9 mouse cellular contexts compared by ENCODE assay signal in the genomic region with DNA sequence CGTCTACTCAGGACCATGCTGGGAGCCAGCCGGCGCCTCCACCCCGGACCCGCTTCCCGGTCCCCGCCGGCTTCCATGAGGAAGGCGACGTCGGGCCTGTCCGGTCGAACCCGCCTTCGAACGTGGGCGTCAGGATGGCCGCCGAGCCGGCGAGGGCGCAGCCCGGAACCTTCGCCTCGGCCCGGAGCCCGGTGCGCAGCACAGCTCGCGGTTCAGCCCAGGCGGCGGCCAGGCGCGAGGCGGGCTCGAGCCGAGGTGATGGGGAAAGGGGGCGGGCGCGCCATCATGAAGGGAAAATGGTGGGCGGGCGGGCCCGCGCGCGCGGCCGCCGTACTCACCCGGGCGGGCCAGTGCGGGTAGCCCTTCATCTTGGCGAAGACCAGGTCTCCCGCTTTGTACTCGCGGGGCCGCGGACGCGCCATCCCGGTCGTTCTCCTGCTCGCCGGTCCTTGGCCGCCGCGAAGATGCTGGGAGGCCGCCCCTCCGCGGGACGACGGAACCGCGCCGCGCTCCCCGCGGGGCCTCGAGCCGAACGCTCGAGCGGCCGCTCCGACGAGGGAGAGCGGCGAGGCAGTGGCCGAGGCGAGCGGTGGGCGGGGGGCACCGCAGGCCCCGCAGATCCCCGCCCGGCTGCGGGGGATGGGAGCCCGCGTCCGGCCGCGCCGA. TPM values are rescaled to one million over a fixed set of nuclear protein-coding genes. Genes with fewer than 3 reads are reported as not detected.
DNase-seq lines count a peak whose midpoint lies in the region; ATAC-seq and TF ChIP-seq lines count a peak whose summit lies in the region.
"Had no signal": no experiment of that assay in that cellular context is flagged by ENCODE, and none has a peak within 500 bp of the region (broad histone marks: within the 10 kb centered on the region; RNA-seq: fewer than 3 reads in every experiment).

No protein-coding gene starts in this region.

- in situ Hi-C loops in Patski (cut with MboI; ENCODE audit: low pct_unique_long_range_greater_than_20kb): loop anchor here (5.0 to 25.0 kb wide), 2 partner anchors 61 to 146 kb away; a partner anchor contains a TSS

- peaks cover 27% of the 10 kb centered on the region for H3K4me1 ChIP-seq in hindbrain, embryonic 10.5 days (replicated peaks)
- peaks cover 13% of the 10 kb centered on the region for H3K4me1 ChIP-seq in lung, embryonic 15.5 days

- no peaks in the 10 kb centered on the region for H3K27me3 ChIP-seq in Patski
- H3K27me3 ChIP-seq in hindbrain, embryonic 10.5 days (ENCODE audit: insufficient read depth, poor library complexity, severe bottlenecking): peaks cover 22% of the 10 kb centered on the region
- H3K27me3 ChIP-seq in lung, embryonic 15.5 days: peaks cover 49% of the 10 kb centered on the region

- H3K9me3 ChIP-seq in hindbrain, embryonic 10.5 days: no peaks in the 10 kb centered on the region
- H3K9me3 ChIP-seq in lung, embryonic 15.5 days: no peaks in the 10 kb centered on the region

- peak; percentile 64 for ATAC-seq in Patski
- ATAC-seq in frontal cortex, adult (ENCODE audit: low TSS enrichment): peak; percentile 71
- ATAC-seq in lung, embryonic 15.5 days (ENCODE audit: borderline replicate concordance, extremely low read depth, low FRiP score, low TSS enrichment): peak; percentile 83

- TF ChIP-seq CTCF in Patski (IDR thresholded peaks at IDR 0.05): no peak

- DNase-seq in Patski (ENCODE audit: low read depth, low spot score): no peak
- DNase-seq in cerebellum, adult 8-10 months: peak; percentile 56
- DNase-seq in hindbrain, embryonic 10.5 days (ENCODE audit: low spot score): peak; percentile 74
- DNase-seq in layer of hippocampus, postnatal 10 days (ENCODE audit: low spot score in 2 of 2): peak; percentile 68 to 76
- peak; percentile 72 for DNase-seq in ovary, postnatal 36 days (ENCODE audit: low spot score)
- DNase-seq in urinary bladder, postnatal 14 days (ENCODE audit: low spot score): peak; percentile 62

- POLR2A ChIA-PET in Patski (lab: Charles Lee): no interaction called here

- H3K9ac ChIP-seq in lung, embryonic 15.5 days: peak overlapping the region; percentile 58

- CTCF ChIA-PET in Patski (lab: Charles Lee): interaction anchor here (1.1 to 1.4 kb wide), 4 partner anchors 10 to 69 kb away, joined by 3 to 5 read pairs (median 4); no protein-coding TSS in a partner anchor

- H3K4me2 ChIP-seq in lung, embryonic 15.5 days: peak overlapping the region; percentile 89

- H3K27ac ChIP-seq in hindbrain, embryonic 10.5 days: peak overlapping the region; percentile 98
- peak overlapping the region; percentile 77 for H3K27ac ChIP-seq in lung, embryonic 15.5 days

- no peaks in the 10 kb centered on the region for H3K36me3 ChIP-seq in hindbrain, embryonic 10.5 days
- no peaks in the 10 kb centered on the region for H3K36me3 ChIP-seq in lung, embryonic 15.5 days

- peak overlapping the region; percentile 81 for H3K4me3 ChIP-seq in hindbrain, embryonic 10.5 days
- H3K4me3 ChIP-seq in lung, embryonic 15.5 days: peak overlapping the region; percentile 60
- H3K4me3 ChIP-seq: erythroblast, embryonic 14.5 days had no signal

- WGBS in hindbrain, embryonic 10.5 days: under 1% methylated on average over 103 of the region's 103 CpGs
- under 1% methylated on average over 88 of the region's 103 CpGs for WGBS in lung, embryonic 15.5 days

RNA-seq across cellular contexts. Expression of a gene that starts 0.5 kb away (rescaled TPM):
- polyA plus RNA-seq in Patski (2021): 19.5 TPM
- polyA plus RNA-seq in hindbrain, embryonic 10.5 days (2016; fragmentation: Nextera tagmentation; extraction: Ambion mirVana): 20.8 and 23.4 TPM in 2 replicates
- total RNA-seq in layer of hippocampus, postnatal 10 days (2021): 10 to 100 TPM; 70.0 to 74.6 TPM
- 8.7 and 9.1 TPM in 2 replicates for polyA plus RNA-seq in lung, embryonic 15.5 days (2015; fragmentation: Nextera tagmentation; extraction: Ambion mirVana)
- polyA plus RNA-seq: erythroblast, embryonic 14.5 days had no signal

RNA-seq across cellular contexts. Expression of a gene that starts 58.4 kb away (rescaled TPM):
- 0.13 TPM for polyA plus RNA-seq in Patski (2021)
- 0.93 and 0.95 TPM in 2 replicates for polyA plus RNA-seq in hindbrain, embryonic 10.5 days (2016; fragmentation: Nextera tagmentation; extraction: Ambion mirVana)
- total RNA-seq in layer of hippocampus, postnatal 10 days (2021): not detected
- 1.5 and 1.7 TPM in 2 replicates for polyA plus RNA-seq in lung, embryonic 15.5 days (2015; fragmentation: Nextera tagmentation; extraction: Ambion mirVana)
- polyA plus RNA-seq: erythroblast, embryonic 14.5 days had no signal
